Mouse (Mus musculus): ENCODE data around the gene Pcdh7.

Pcdh7 gene

DNA sequence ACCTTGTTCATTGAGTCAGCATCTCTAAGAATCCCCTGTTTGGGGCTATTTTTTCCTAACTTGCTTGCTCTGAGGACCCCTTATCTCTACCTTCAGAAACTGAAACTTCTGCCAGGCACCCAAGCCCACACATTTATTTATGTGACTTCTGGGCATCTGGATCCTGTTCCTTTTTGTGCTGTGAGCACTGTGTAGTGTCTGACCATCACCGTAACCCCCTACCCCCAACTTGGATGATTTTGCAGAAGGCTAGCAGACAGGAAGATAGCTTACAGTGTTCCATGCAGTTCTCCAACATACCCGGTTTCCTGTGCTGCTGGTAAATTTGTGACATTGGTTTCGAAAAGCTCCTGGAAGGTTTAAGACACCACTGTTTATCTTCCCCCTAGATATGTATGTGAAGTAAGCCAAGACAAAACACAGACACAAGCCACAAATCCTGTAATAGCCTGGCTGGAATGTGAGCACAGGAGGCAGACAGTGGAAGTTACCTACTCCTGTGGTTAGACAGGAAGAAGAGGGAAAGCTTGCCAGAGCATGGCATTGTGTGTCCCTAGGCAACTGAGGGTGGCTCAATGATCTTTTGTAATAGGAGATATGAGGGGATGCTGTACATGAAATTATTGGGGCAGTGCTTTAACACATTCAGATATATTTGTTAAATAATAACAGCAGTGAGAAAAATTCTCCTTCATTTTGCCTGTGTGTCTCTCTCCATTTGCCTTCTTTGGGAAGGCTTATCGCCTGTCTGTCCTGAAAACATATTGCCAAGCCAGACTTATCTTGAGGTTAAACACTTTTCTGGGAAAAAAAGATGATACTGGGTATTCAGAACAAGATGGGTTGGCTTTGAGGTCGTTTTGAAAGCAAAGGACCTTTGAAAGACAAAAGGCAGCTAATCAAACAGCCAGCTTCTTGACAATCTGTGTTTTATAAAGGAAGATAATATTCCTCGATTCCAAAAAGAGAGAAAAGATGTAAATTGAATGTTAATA is 42.6 kb downstream of the Pcdh7 start:
- H3K4me3 ChIP-seq (replicated peaks; ENCODE audit: low read length): no peak overlapping the region
- no peaks in the 10 kb centered on the region for H3K27me3 ChIP-seq (ENCODE audit: insufficient read depth, low read length)
- no peaks in the 10 kb centered on the region for H3K9me3 ChIP-seq (ENCODE audit: low read length)
- no peaks in the 10 kb centered on the region; the same call in 1 of the 2 replicates for H3K4me1 ChIP-seq (replicated peaks; ENCODE audit: low read depth, low read length)
- no peak for TF ChIP-seq POU5F1 (IDR thresholded peaks at IDR 0.05; ENCODE audit: borderline replicate concordance, low read length)
- no peak for TF ChIP-seq NANOG (IDR thresholded peaks at IDR 0.05; ENCODE audit: borderline replicate concordance, low read length)
- no peak for TF ChIP-seq CTCF (conservative IDR thresholded peaks at IDR 0.05; ENCODE audit: low read length)
- H3K36me3 ChIP-seq (ENCODE audit: insufficient read depth, low read length): no peaks in the 10 kb centered on the region

DNA sequence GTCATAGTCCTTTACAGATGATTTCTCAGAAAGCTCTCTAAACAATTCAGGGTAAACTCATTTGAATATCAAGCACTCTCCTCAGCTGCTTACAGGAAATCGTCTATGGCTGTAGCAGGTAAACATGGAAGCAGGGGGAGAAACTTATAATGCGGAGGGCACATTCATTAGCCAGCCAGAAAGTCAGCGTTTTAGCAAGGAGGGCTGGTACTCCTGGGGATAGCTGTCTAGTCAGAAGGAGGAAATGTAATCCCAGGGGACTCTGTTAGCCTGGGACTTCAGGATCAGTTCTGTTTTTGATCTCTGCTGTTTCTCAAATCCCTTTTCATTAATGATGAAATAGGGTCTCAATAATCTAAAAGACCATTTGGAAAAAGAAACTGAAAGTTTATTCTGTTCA is 47.6 kb downstream of the Pcdh7 start:
- Histone ChIP-seq H3K4me3 (replicated peaks; ENCODE audit: low read length) (no peak overlapping the region), H3K4me1 (replicated peaks; ENCODE audit: low read depth, low read length) (no peaks in the 10 kb centered on the region), H3K27me3 (ENCODE audit: insufficient read depth, low read length) (no peaks in the 10 kb centered on the region), H3K9me3 (ENCODE audit: low read length) (no peaks in the 10 kb centered on the region), H3K36me3 (ENCODE audit: insufficient read depth, low read length) (no peaks in the 10 kb centered on the region)
- no peak for TF ChIP-seq CTCF (conservative IDR thresholded peaks at IDR 0.05; ENCODE audit: low read length)
- TF ChIP-seq POU5F1 (IDR thresholded peaks at IDR 0.05; ENCODE audit: borderline replicate concordance, low read length): no peak
- no peak for TF ChIP-seq NANOG (IDR thresholded peaks at IDR 0.05; ENCODE audit: borderline replicate concordance, low read length)

DNA sequence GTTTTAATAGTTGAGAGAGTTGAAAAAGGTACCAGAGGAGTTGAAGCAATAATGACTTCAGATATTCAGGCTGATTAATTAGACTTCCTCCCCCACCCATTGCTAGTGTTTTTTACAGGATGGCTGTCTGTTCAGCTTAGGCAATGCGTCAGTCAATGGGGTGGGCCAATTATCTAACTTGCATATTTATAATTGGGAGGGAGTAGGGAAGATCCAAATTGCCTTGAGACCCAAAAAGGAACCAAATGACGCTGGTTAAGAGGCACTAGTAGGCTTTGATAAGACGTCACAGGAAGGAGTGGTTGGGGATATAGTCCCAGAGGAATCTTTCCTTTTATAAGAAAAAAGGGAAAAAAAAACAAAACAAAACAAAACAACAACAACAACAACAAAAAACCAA is 49.6 kb downstream of the Pcdh7 start:
- Histone ChIP-seq H3K36me3 (ENCODE audit: insufficient read depth, low read length) (no peaks in the 10 kb centered on the region), H3K4me1 (replicated peaks; ENCODE audit: low read depth, low read length) (no peaks in the 10 kb centered on the region), H3K27me3 (ENCODE audit: insufficient read depth, low read length) (no peaks in the 10 kb centered on the region), H3K9me3 (ENCODE audit: low read length) (no peaks in the 10 kb centered on the region), H3K4me3 (replicated peaks; ENCODE audit: low read length) (no peak overlapping the region)
- TF ChIP-seq POU5F1 (IDR thresholded peaks at IDR 0.05; ENCODE audit: borderline replicate concordance, low read length) (no peak), NANOG (IDR thresholded peaks at IDR 0.05; ENCODE audit: borderline replicate concordance, low read length) (no peak), CTCF (conservative IDR thresholded peaks at IDR 0.05; ENCODE audit: low read length) (no peak)

DNA sequence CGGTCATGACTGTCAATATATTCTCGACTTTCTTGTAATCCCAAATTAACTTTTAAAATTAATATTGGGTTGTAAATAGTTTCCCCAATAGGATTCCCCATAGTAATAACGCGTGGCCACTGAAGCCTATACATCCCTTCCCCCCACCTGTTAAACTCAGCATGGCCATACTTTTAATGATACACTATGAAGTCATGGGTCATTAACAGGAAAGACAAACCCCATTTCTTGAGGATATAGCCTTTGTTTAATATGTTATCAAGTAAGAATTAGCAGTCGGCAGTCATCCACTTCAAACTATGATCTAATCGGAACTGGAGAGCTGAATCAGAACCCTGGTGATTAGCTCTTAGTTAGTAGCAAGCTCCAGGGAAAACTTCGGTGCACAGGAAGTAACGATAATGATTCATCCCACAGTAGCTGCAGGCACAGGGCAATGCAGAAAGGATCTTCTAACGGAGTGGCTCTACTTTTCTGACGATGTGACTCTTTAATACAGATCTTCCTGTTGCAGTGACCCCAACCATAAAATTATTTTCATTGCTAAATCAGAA is 50.8 kb downstream of the Pcdh7 start:
- Histone ChIP-seq H3K4me3 (replicated peaks; ENCODE audit: low read length) (no peak overlapping the region), H3K9me3 (ENCODE audit: low read length) (no peaks in the 10 kb centered on the region), H3K36me3 (ENCODE audit: insufficient read depth, low read length) (no peaks in the 10 kb centered on the region), H3K27me3 (ENCODE audit: insufficient read depth, low read length) (no peaks in the 10 kb centered on the region), H3K4me1 (replicated peaks; ENCODE audit: low read depth, low read length) (no peaks in the 10 kb centered on the region)
- TF ChIP-seq POU5F1 (IDR thresholded peaks at IDR 0.05; ENCODE audit: borderline replicate concordance, low read length) (no peak), CTCF (conservative IDR thresholded peaks at IDR 0.05; ENCODE audit: low read length) (no peak), NANOG (IDR thresholded peaks at IDR 0.05; ENCODE audit: borderline replicate concordance, low read length) (no peak)

DNA sequence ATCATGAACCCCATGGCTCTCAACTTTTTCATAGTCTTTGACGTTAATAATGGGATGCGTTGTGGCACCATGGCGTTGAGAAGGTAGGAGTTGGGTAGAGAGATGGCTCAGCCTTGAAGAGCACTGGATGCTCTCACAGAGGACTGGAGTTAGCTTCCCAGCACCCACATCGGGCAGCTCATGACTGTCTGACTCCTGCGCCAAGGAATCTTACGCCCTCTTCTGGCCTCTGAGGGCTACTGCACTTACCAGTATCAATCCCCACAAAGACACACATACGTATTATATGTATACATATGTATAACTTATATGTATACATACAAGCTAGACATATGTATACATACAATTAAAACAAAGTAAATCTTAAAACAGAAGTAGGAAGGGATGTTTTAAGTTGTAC is 51.9 kb downstream of the Pcdh7 start:
- no peaks in the 10 kb centered on the region for H3K27me3 ChIP-seq (ENCODE audit: insufficient read depth, low read length)
- no peaks in the 10 kb centered on the region for H3K36me3 ChIP-seq (ENCODE audit: insufficient read depth, low read length)
- no peaks in the 10 kb centered on the region for H3K4me1 ChIP-seq (replicated peaks; ENCODE audit: low read depth, low read length)
- no peak overlapping the region for H3K4me3 ChIP-seq (replicated peaks; ENCODE audit: low read length)
- TF ChIP-seq NANOG (IDR thresholded peaks at IDR 0.05; ENCODE audit: borderline replicate concordance, low read length) (no peak), CTCF (conservative IDR thresholded peaks at IDR 0.05; ENCODE audit: low read length) (peak; percentile 49)
- H3K9me3 ChIP-seq (ENCODE audit: low read length): no peaks in the 10 kb centered on the region

DNA sequence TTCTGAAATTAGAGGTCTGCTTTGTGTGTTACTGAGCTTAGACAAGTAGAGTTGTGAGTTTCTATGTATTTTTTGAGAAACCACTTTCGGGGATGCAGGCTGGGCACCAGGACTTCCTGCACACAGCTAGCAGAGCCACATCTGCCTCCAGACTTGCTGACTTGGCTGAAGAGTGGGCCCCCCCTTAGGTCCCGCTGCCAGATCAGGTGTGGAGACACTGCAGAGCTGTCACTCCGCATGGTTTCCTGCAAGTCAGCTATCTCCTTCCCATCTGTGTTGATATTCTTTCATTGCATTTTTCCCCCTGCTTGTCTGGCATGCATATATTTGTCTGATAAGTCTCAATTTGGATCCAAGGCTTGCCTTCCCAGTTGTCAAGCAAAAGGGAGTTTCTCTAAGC is 52.6 kb downstream of the Pcdh7 start:
- no peak overlapping the region for H3K4me3 ChIP-seq (replicated peaks; ENCODE audit: low read length)

DNA sequence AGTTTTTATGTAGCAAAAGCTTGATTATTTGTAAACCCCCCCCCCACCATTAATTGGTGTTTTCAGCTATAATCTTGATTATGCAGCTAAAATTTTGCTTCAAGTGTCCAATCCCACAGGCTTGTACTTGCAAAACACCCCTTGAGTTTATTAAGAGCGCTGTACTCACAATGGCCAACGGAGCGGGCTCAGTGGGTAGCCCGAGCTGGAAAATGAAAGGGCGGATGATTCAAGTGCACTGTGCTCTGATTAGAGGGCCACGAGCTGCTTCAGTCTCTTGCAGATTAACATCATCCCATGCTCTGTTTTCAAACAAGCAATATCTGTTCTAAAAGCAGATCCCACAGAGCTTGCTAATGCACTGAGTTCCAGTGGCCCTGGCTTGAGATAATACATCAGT is 53.4 kb downstream of the Pcdh7 start:
- Histone ChIP-seq H3K9me3 (ENCODE audit: low read length) (no peaks in the 10 kb centered on the region), H3K27me3 (ENCODE audit: insufficient read depth, low read length) (no peaks in the 10 kb centered on the region), H3K36me3 (ENCODE audit: insufficient read depth, low read length) (no peaks in the 10 kb centered on the region), H3K4me1 (replicated peaks; ENCODE audit: low read depth, low read length) (no peaks in the 10 kb centered on the region), H3K4me3 (replicated peaks; ENCODE audit: low read length) (no peak overlapping the region)
- TF ChIP-seq NANOG (IDR thresholded peaks at IDR 0.05; ENCODE audit: borderline replicate concordance, low read length): no peak
- TF ChIP-seq POU5F1 (IDR thresholded peaks at IDR 0.05; ENCODE audit: borderline replicate concordance, low read length): no peak
- TF ChIP-seq CTCF (conservative IDR thresholded peaks at IDR 0.05; ENCODE audit: low read length): no peak

More for the DNA sequence above, 52.6 kb downstream of the Pcdh7 start:
- no peaks in the 10 kb centered on the region for H3K4me1 ChIP-seq (replicated peaks; ENCODE audit: low read depth, low read length)
- H3K36me3 ChIP-seq (ENCODE audit: insufficient read depth, low read length): no peaks in the 10 kb centered on the region
- no peak for TF ChIP-seq NANOG (IDR thresholded peaks at IDR 0.05; ENCODE audit: borderline replicate concordance, low read length)
- TF ChIP-seq CTCF (conservative IDR thresholded peaks at IDR 0.05; ENCODE audit: low read length): no peak
- TF ChIP-seq POU5F1 (IDR thresholded peaks at IDR 0.05; ENCODE audit: borderline replicate concordance, low read length): no peak
- no peaks in the 10 kb centered on the region for H3K27me3 ChIP-seq (ENCODE audit: insufficient read depth, low read length)
- H3K9me3 ChIP-seq (ENCODE audit: low read length): no peaks in the 10 kb centered on the region

DNA sequence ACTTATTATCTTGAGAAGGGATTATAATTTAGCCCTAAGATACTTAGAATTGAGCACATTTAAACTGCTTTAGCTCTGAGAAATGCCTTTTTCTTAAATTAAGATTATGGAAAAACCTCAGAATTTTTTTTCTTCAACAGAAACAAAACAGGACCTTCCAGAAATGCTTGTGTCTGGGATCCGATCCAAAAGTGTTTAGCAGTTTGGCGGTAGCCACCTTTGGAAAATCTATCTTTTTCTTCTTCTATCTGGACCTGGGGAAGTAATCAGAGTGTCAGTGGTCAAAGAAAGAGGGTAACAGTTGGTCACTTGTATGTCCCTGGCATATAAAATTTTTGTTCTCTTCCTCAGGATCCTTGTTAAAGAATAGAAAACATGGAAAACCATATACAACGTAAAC is 54.9 kb downstream of the Pcdh7 start:
- no peaks in the 10 kb centered on the region for H3K36me3 ChIP-seq (ENCODE audit: insufficient read depth, low read length)
- H3K27me3 ChIP-seq (ENCODE audit: insufficient read depth, low read length): no peaks in the 10 kb centered on the region
- H3K4me3 ChIP-seq (replicated peaks; ENCODE audit: low read length): no peak overlapping the region
- H3K9me3 ChIP-seq (ENCODE audit: low read length): no peaks in the 10 kb centered on the region
- no peaks in the 10 kb centered on the region for H3K4me1 ChIP-seq (replicated peaks; ENCODE audit: low read depth, low read length)
- TF ChIP-seq POU5F1 (IDR thresholded peaks at IDR 0.05; ENCODE audit: borderline replicate concordance, low read length): no peak
- TF ChIP-seq CTCF (conservative IDR thresholded peaks at IDR 0.05; ENCODE audit: low read length): no peak
- no peak for TF ChIP-seq NANOG (IDR thresholded peaks at IDR 0.05; ENCODE audit: borderline replicate concordance, low read length)
